Mouse (Mus musculus): ENCODE data around the gene Galnt10. TPM values are rescaled to one million over a fixed set of nuclear protein-coding genes. Genes with fewer than 3 reads are reported as not detected.

Gene Galnt10
- polyA plus RNA-seq, 1 experiment from 2014 or later: 7.1 TPM

DNA sequence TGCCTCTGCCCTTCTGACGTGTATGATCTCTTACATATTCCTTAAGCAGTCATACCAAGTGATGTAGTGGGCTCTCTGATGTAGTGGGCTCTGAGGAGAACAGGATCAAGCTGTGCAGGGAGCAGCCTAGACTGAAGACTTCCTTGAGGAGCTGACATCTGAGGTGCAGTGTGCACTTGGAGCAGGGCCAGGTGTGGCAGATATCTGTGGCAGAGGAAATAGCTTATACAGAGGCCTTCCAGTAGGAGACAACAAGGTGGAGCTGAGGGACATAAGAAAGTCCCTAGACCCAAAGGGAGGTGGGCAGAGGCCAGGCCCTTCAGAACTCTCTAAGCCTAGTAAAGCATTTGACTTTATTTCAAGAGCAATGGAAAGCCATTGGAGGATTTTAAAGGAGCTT is 61.4 kb downstream of the Galnt10 start:
- Histone ChIP-seq H3K27ac (ENCODE audit: low read depth, low read length) (no peak overlapping the region), H3K9ac (ENCODE audit: low read depth, low read length) (no peak overlapping the region), H3K4me3 (ENCODE audit: low read depth, low read length) (no peak overlapping the region), H3K4me1 (ENCODE audit: control insufficient read depth, insufficient read depth, low read length) (peaks cover 2% of the 10 kb centered on the region; the same call in 1 of the 2 replicates), H3K4me2 (no peak overlapping the region), H3K27me3 (ENCODE audit: control insufficient read depth, insufficient read depth, low read length) (no peaks in the 10 kb centered on the region), H3K36me3 (ENCODE audit: control insufficient read depth, insufficient read depth, low read length) (no peaks in the 10 kb centered on the region), H3K9me3 (replicated peaks; ENCODE audit: control insufficient read depth, low read length) (peaks cover 2% of the 10 kb centered on the region)
- 80% methylated on average over 1 of the region's 1 CpGs for WGBS (ENCODE audit: insufficient replicate concordance)
- no peak for ATAC-seq (replicated peaks; ENCODE audit: insufficient number of reproducible peaks, low FRiP score, low TSS enrichment)

DNA sequence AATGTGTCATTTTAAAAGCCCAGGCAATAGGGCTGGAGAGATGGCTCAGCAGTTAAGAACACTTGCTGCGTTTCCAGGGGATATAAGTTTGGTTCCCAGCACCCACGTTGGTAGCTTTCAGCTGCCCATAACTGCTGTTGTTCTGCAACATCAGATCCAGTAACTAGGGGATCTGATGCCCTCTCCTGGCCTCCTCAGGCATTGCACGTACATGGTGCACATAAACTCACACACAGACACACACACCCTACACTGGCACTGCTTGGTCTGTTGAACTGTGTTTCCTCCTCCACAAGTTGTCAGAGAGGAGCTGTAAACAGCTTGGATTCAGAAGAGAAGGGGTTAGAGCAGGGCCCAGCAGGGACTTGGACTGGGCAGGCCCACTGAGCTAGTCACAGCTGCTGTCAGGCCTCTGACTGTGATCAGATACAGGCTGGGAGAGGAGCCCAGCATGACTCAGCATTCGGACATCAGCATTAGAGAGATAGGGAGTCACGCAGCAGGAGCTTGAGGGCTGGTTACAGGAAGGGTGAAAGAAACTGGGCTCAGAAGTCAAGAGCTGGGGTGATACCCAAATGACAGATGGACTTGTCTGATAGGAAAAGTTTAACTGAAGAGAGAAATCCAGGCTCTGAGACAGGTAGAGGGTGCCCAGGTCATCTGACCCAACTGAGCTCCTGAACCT is 62.0 kb downstream of the Galnt10 start:
- WGBS (ENCODE audit: insufficient replicate concordance): 71% methylated on average over 5 of the region's 5 CpGs
- peak; percentile 75 for ATAC-seq (replicated peaks; ENCODE audit: insufficient number of reproducible peaks, low FRiP score, low TSS enrichment)

DNA sequence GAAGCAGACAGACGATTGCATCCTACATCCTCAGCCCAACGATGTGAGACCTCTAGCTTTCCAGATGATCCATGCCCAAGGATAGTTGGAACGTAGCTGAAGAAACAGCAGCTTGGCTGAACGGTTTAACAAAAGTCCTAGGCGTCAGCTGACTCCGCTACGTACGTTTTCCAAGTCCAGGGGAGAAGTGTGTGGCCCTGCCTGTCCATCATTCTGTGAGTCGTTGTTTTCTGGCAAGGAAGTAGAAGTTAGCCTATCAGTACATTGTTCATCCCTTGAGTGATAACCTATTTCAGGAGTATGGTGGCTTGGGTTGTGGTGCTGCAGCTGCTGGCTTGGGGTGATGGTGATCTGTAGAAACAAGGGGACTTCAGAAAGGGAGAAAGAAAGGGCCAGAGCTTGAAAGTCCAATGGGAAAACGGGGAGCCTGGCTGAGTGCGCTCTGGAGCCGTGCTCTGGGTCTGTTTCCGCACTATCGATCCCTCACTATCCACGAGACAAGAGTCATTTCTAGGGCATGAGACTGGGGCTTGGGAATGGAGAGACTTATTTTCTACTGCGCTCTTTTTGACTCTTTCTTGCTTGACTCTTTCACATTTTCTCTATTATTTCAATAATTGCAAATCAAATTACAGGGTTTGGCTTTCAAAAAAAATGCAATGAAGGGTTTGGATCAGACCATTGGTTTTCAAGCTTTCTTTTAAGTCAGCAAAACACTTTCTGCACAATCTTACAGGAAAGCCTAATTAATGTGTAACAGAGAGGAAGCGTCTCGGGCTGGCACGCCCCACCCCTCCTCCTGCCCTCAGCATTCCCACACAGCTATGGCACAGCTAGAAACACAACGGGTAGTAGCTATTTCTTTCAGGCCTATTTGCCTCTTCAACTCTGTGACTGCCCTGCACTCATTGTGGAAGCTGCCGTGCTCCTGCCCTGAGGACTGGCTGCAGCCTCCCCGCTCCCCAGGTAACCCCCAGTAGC is 63.2 kb downstream of the Galnt10 start:
- no peak overlapping the region for H3K4me3 ChIP-seq (ENCODE audit: low read depth, low read length)
- ATAC-seq (replicated peaks; ENCODE audit: insufficient number of reproducible peaks, low FRiP score, low TSS enrichment): no peak
- H3K4me1 ChIP-seq (ENCODE audit: control insufficient read depth, insufficient read depth, low read length): no peaks in the 10 kb centered on the region
- H3K27me3 ChIP-seq (ENCODE audit: control insufficient read depth, insufficient read depth, low read length): no peaks in the 10 kb centered on the region
- 79% methylated on average over 22 of the region's 22 CpGs for WGBS (ENCODE audit: insufficient replicate concordance)
- H3K9ac ChIP-seq (ENCODE audit: low read depth, low read length): no peak overlapping the region
- no peak overlapping the region for H3K4me2 ChIP-seq
- H3K27ac ChIP-seq (ENCODE audit: low read depth, low read length): no peak overlapping the region
- H3K36me3 ChIP-seq (ENCODE audit: control insufficient read depth, insufficient read depth, low read length): no peaks in the 10 kb centered on the region
- peaks cover 2% of the 10 kb centered on the region for H3K9me3 ChIP-seq (replicated peaks; ENCODE audit: control insufficient read depth, low read length)

More for the DNA sequence above, 62.0 kb downstream of the Galnt10 start:
- no peak overlapping the region for H3K9ac ChIP-seq (ENCODE audit: low read depth, low read length)
- no peaks in the 10 kb centered on the region for H3K4me1 ChIP-seq (ENCODE audit: control insufficient read depth, insufficient read depth, low read length)
- peaks cover 2% of the 10 kb centered on the region for H3K9me3 ChIP-seq (replicated peaks; ENCODE audit: control insufficient read depth, low read length)
- no peak overlapping the region for H3K27ac ChIP-seq (ENCODE audit: low read depth, low read length)
- no peaks in the 10 kb centered on the region for H3K27me3 ChIP-seq (ENCODE audit: control insufficient read depth, insufficient read depth, low read length)
- no peak overlapping the region for H3K4me2 ChIP-seq
- H3K36me3 ChIP-seq (ENCODE audit: control insufficient read depth, insufficient read depth, low read length): no peaks in the 10 kb centered on the region
- no peak overlapping the region for H3K4me3 ChIP-seq (ENCODE audit: low read depth, low read length)

- no peak overlapping the region for H3K27ac ChIP-seq (ENCODE audit: low read depth, low read length)
- no peak overlapping the region for H3K9ac ChIP-seq (ENCODE audit: low read depth, low read length)
- WGBS (ENCODE audit: insufficient replicate concordance): 77% methylated on average over 6 of the region's 6 CpGs
- H3K4me3 ChIP-seq (ENCODE audit: low read depth, low read length): no peak overlapping the region
- H3K4me2 ChIP-seq: no peak overlapping the region
- ATAC-seq (replicated peaks; ENCODE audit: insufficient number of reproducible peaks, low FRiP score, low TSS enrichment): no peak
- no peaks in the 10 kb centered on the region for H3K9me3 ChIP-seq (replicated peaks; ENCODE audit: control insufficient read depth, low read length)
- H3K36me3 ChIP-seq (ENCODE audit: control insufficient read depth, insufficient read depth, low read length): no peaks in the 10 kb centered on the region
- no peaks in the 10 kb centered on the region for H3K27me3 ChIP-seq (ENCODE audit: control insufficient read depth, insufficient read depth, low read length)
- no peaks in the 10 kb centered on the region for H3K4me1 ChIP-seq (ENCODE audit: control insufficient read depth, insufficient read depth, low read length)
Measured at GRCm38 (mm10) chr11:57713960-57714359, 68.7 kb downstream of the Galnt10 start.

GRCm38 (mm10) chr11:57716721-57717120 is 71.5 kb downstream of the Galnt10 start:
- no peaks in the 10 kb centered on the region for H3K9me3 ChIP-seq (replicated peaks; ENCODE audit: control insufficient read depth, low read length)
- H3K4me1 ChIP-seq (ENCODE audit: control insufficient read depth, insufficient read depth, low read length): no peaks in the 10 kb centered on the region; the same call in 1 of the 2 replicates
- no peak for ATAC-seq (replicated peaks; ENCODE audit: insufficient number of reproducible peaks, low FRiP score, low TSS enrichment)
- no peak overlapping the region for H3K4me2 ChIP-seq
- H3K27me3 ChIP-seq (ENCODE audit: control insufficient read depth, insufficient read depth, low read length): no peaks in the 10 kb centered on the region
- no peak overlapping the region for H3K27ac ChIP-seq (ENCODE audit: low read depth, low read length)
- H3K9ac ChIP-seq (ENCODE audit: low read depth, low read length): no peak overlapping the region
- 73% methylated on average over 3 of the region's 3 CpGs for WGBS (ENCODE audit: insufficient replicate concordance)
- no peak overlapping the region for H3K4me3 ChIP-seq (ENCODE audit: low read depth, low read length)
- H3K36me3 ChIP-seq (ENCODE audit: control insufficient read depth, insufficient read depth, low read length): no peaks in the 10 kb centered on the region

- no peak overlapping the region for H3K4me2 ChIP-seq
- H3K27me3 ChIP-seq (ENCODE audit: control insufficient read depth, insufficient read depth, low read length): no peaks in the 10 kb centered on the region
- no peaks in the 10 kb centered on the region; the same call in 1 of the 2 replicates for H3K4me1 ChIP-seq (ENCODE audit: control insufficient read depth, insufficient read depth, low read length)
- H3K36me3 ChIP-seq (ENCODE audit: control insufficient read depth, insufficient read depth, low read length): no peaks in the 10 kb centered on the region
- H3K9me3 ChIP-seq (replicated peaks; ENCODE audit: control insufficient read depth, low read length): no peaks in the 10 kb centered on the region
- ATAC-seq (replicated peaks; ENCODE audit: insufficient number of reproducible peaks, low FRiP score, low TSS enrichment): no peak
- H3K4me3 ChIP-seq (ENCODE audit: low read depth, low read length): no peak overlapping the region
- no peak overlapping the region for H3K27ac ChIP-seq (ENCODE audit: low read depth, low read length)
- no peak overlapping the region for H3K9ac ChIP-seq (ENCODE audit: low read depth, low read length)
- WGBS (ENCODE audit: insufficient replicate concordance): 63% methylated on average over 3 of the region's 3 CpGs
Measured at GRCm38 (mm10) chr11:57717432-57717831, 72.2 kb downstream of the Galnt10 start.

- Histone ChIP-seq H3K27me3 (ENCODE audit: control insufficient read depth, insufficient read depth, low read length) (no peaks in the 10 kb centered on the region), H3K36me3 (ENCODE audit: control insufficient read depth, insufficient read depth, low read length) (no peaks in the 10 kb centered on the region), H3K27ac (ENCODE audit: low read depth, low read length) (no peak overlapping the region), H3K4me3 (ENCODE audit: low read depth, low read length) (no peak overlapping the region), H3K9me3 (replicated peaks; ENCODE audit: control insufficient read depth, low read length) (no peaks in the 10 kb centered on the region), H3K9ac (ENCODE audit: low read depth, low read length) (no peak overlapping the region), H3K4me1 (ENCODE audit: control insufficient read depth, insufficient read depth, low read length) (no peaks in the 10 kb centered on the region; the same call in 1 of the 2 replicates), H3K4me2 (no peak overlapping the region)
- ATAC-seq (replicated peaks; ENCODE audit: insufficient number of reproducible peaks, low FRiP score, low TSS enrichment): no peak
- 93% methylated on average over 6 of the region's 6 CpGs for WGBS (ENCODE audit: insufficient replicate concordance)
Measured at GRCm38 (mm10) chr11:57718081-57718480, 72.8 kb downstream of the Galnt10 start.

- H3K27me3 ChIP-seq (ENCODE audit: control insufficient read depth, insufficient read depth, low read length): no peaks in the 10 kb centered on the region
- 45% methylated on average over 7 of the region's 7 CpGs for WGBS (ENCODE audit: insufficient replicate concordance)
- H3K27ac ChIP-seq (ENCODE audit: low read depth, low read length): no peak overlapping the region
- no peak for ATAC-seq (replicated peaks; ENCODE audit: insufficient number of reproducible peaks, low FRiP score, low TSS enrichment)
- no peaks in the 10 kb centered on the region; the same call in 1 of the 2 replicates for H3K4me1 ChIP-seq (ENCODE audit: control insufficient read depth, insufficient read depth, low read length)
- no peaks in the 10 kb centered on the region for H3K9me3 ChIP-seq (replicated peaks; ENCODE audit: control insufficient read depth, low read length)
- no peak overlapping the region for H3K9ac ChIP-seq (ENCODE audit: low read depth, low read length)
- no peak overlapping the region for H3K4me3 ChIP-seq (ENCODE audit: low read depth, low read length)
- no peaks in the 10 kb centered on the region for H3K36me3 ChIP-seq (ENCODE audit: control insufficient read depth, insufficient read depth, low read length)
- no peak overlapping the region for H3K4me2 ChIP-seq
Measured at GRCm38 (mm10) chr11:57719631-57720030, 74.4 kb downstream of the Galnt10 start.
